Mouse (Mus musculus) erythroblast, embryonic 14.5 days (primary cell): ENCODE data around the gene Siah1a.

Experiments used
- GATA1 ChIP-seq: IDR thresholded peaks from 2 replicates; pipeline ENCODE4 v1.6.1; 2012; ENCODE audit warnings: low read length, inconsistent platforms, mixed read lengths
- TAL1 ChIP-seq: IDR thresholded peaks from 3 replicates; pipeline ENCODE4 v1.6.1; 2012; ENCODE audit warnings: low read length, inconsistent platforms, mixed read lengths

- TF ChIP-seq GATA1 (no peak), TAL1 (no peak)
Measured at GRCm38 (mm10) chr8:86745935-86746441, 254 bp upstream of the Siah1a start.
